Mouse (Mus musculus): ENCODE data around the gene Ephx1. TPM values are rescaled to one million over a fixed set of nuclear protein-coding genes. Genes with fewer than 3 reads are reported as not detected.

The Ephx1 gene
- 15.9 and 21.4 TPM in 2 replicates for polyA plus RNA-seq (2021; fragmentation: Nextera tagmentation)
- long read RNA-seq, experiment 1, transcript Ephx1-201 (9 exons, 1,741 nt): major isoform, 35 of 44 reads
- long read RNA-seq, experiment 1, partial matches to known transcripts: 6 of 44 reads
- long read RNA-seq, experiment 1, other reads (novel, unspliced or antisense): 3 of 44 reads
- long read RNA-seq, experiment 2, transcript Ephx1-201 (9 exons, 1,741 nt): major isoform, 11 of 13 reads
- long read RNA-seq, experiment 2, partial matches to known transcripts: 1 of 13 reads
- long read RNA-seq, experiment 2, other reads (novel, unspliced or antisense): 1 of 13 reads

DNA sequence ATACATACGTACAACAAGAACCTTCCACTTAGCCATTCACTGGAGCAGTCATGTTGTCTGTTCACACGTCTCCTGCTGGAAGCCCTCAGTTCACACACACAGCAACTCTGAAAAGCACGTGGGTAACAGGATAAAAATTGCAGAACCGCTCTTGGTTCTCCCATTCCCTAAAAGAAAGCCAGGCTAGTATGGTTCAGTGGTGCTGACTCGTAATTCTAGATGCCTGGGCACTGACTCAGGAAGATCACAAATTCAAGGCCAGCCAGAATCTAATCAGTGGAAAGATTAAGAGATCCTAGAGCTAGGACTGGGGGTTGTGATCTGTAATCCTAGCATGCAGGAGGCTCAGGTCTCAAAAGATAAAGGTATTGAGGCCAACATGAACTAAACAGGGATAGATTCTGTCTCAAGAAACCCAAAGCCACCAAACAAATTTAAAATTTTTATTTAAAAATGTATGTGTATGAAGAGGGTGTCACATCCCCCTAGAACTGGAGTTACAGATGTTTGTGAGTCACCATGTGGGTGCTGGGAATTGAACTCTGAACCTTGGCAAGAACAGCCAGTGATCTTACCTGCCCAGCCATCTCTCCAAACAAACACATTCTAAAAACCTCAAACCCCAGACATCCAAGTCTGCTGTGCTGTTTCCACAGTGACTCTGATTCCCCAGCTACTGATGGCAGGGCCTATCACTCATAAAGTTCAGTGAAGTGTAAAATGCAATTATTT lies at the start of gene Ephx1:
Gene Ephx1 (minus strand): TSS at position 149 of the 732 bp plus-strand sequence.

DNA sequence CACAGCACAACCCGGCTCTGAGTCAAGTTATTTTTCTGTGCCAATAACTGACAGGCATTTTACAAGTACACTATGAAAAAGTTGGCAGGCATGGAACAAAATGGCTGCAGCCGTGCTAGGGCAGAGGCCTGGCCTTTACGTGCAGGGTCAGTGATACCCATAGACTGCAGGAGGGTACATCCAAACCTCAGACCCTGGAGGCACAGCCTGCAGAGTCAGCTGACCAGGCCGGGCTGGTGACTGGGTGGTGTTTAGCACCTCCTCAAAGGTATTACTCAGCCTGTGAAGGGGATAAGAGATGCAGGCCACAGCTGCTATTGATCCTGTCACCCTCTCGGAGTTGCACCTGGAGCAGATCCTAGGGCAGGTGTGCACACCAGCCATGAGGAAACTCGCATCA lies 30.2 kb upstream of the Ephx1 start, which contains the start of gene 9130409I23Rik:
Gene 9130409I23Rik (plus strand): TSS at position 301 of the 400 bp plus-strand sequence.

GRCm38 (mm10) chr1:180942166-180943031 lies 78.3 kb downstream of the Ephx1 start, which contains the start of gene Tmem63a:
Gene Tmem63a, plus strand, starts transcription at chr1:180942344.

GRCm38 (mm10) chr1:180934467-180935419 lies 86.0 kb downstream of the Ephx1 start, which contains the start of gene Lefty1:
Gene Lefty1, plus strand, starts transcription at chr1:180935022.

Other genes with a start within 250 kb of the Ephx1 start
- gene H3f3a, start 207.0 kb downstream of the Ephx1 start, polyA plus RNA-seq (2021; fragmentation: Nextera tagmentation): 246 and 299 TPM in 2 replicates
- gene Sde2, start 169.8 kb downstream of the Ephx1 start, polyA plus RNA-seq (2021; fragmentation: Nextera tagmentation): 13.4 and 16.2 TPM in 2 replicates
- gene Lefty2, start 127.8 kb downstream of the Ephx1 start, polyA plus RNA-seq (2021; fragmentation: Nextera tagmentation): 0.28 and 0.59 TPM in 2 replicates
- 65.0 and 74.7 TPM in 2 replicates for gene Pycr2, start 116.6 kb downstream of the Ephx1 start, polyA plus RNA-seq (2021; fragmentation: Nextera tagmentation)
- 2.5 and 2.7 TPM in 2 replicates for gene Lefty1, start 85.9 kb downstream of the Ephx1 start, polyA plus RNA-seq (2021; fragmentation: Nextera tagmentation)
- 18.8 and 20.1 TPM in 2 replicates for gene Tmem63a, start 78.6 kb downstream of the Ephx1 start, polyA plus RNA-seq (2021; fragmentation: Nextera tagmentation)
- not detected in 2 replicates for gene 9130409I23Rik, start 30.3 kb upstream of the Ephx1 start, polyA plus RNA-seq (2021; fragmentation: Nextera tagmentation)
- gene Nvl, start 123.3 kb upstream of the Ephx1 start, polyA plus RNA-seq (2021; fragmentation: Nextera tagmentation): 6.7 and 12.6 TPM in 2 replicates
- 47.2 and 53.3 TPM in 2 replicates for gene Cnih4, start 123.8 kb upstream of the Ephx1 start, polyA plus RNA-seq (2021; fragmentation: Nextera tagmentation)
- gene Wdr26, start 191.1 kb upstream of the Ephx1 start, polyA plus RNA-seq (2021; fragmentation: Nextera tagmentation): 7.1 and 11.5 TPM in 2 replicates